Mouse (Mus musculus): ENCODE measurements at regions not wholly inside any gene's neighbourhood (a gene's known extent, or its start where the extent isn't known, plus 50 kb on each side); places are given as distances from the start of the nearest gene placed in this dataset.

DNA sequence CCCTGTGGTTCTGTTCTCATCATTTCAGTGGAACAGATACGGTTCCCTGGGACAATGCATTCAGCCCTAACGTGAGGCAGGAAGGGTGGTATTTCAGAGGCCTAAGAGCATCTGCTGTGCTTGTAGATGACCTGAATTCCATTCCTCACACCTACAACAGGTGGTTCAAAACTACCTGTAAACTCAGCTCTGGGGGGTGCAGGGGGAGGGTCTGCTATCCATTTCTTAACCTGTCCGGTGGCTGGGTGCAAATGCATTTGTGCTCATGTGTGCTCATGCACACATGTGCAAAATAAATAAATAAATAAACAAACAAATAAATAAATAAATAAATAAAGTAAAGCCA lies 171.9 kb upstream of the Krr1 start:
- no peak for TF ChIP-seq USF1 (IDR thresholded peaks at IDR 0.05; ENCODE audit: low read depth, low read length)
- TF ChIP-seq TAL1 (IDR thresholded peaks at IDR 0.05; ENCODE audit: low read length) = no peak

Measured in MEL (cell line).